Mouse (Mus musculus): ENCODE results near the gene Prss34.

DNA sequence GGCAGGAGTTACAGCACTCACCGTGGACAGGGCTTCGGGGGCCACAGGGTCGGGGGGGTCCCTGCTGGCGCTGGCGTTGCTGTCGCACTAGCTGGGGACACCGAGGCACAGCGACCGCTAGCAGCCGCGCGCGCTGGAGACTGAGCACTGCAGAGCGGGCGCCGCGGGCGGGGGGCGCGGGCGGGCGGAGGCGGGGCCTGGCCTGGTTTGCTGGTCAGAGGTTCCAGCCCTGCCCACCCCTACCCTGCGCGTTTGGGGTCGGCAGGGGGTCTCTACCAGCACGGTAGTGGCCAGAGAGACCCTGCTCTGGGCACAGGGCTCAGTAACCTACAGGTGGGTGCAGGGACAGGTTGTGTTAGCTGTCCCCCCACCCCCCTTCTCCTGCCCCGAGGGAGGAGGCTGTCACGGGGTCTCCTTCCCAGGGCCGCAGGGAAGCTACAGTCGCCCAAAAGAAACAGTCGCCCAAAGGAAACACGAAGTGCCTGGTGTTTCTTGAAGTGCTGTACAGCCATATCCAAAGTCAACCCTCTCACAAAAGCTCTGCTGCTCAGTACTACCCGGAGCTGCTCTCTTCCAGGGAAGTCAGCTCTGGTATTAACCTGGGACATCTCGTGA lies 41.9 kb upstream of the Prss34 start, which contains the start of gene Baiap3:
- TF ChIP-seq CTCF (IDR thresholded peaks at IDR 0.05; ENCODE audit: control insufficient read depth, insufficient read depth, insufficient replicate concordance, low read depth, low read length) (no peak), POLR2A (IDR thresholded peaks at IDR 0.05; ENCODE audit: control insufficient read depth, low read depth, low read length) (no peak)

All from testis, adult 2 months (tissue).